Mouse (Mus musculus) lung, postnatal 0 days (tissue): ENCODE results near the gene Klhdc4. TPM values are rescaled to one million over a fixed set of nuclear protein-coding genes. Genes with fewer than 3 reads are reported as not detected.

Experiments used
- ATAC-seq: fragments of 200-750 bp; cut with Nextera tagmentation; 2 replicates; pipeline ENCODE4 v1.8.0; 2017; ENCODE audit warnings: moderate library complexity
- DNase-seq: peaks from one replicate; pipeline ENCODE4 v3.0.0-alpha.2; 2016; ENCODE audit warnings: low spot score
- H3K27ac ChIP-seq: fragments of 300-500 bp; sonication (generic); 2 replicates; pipeline ENCODE4 v1.5.1; 2014; ENCODE audit warnings: antibody characterized with exemption, mild to moderate bottlenecking, low read length, mixed read lengths
- H3K27me3 ChIP-seq: fragments of 300-500 bp; sonication (generic); replicated peaks from 2 replicates; pipeline ENCODE4 v1.6.1; 2014; ENCODE audit warnings: low read length, mixed read lengths; ENCODE audit not compliant: insufficient read depth
- H3K36me3 ChIP-seq: fragments of 300-500 bp; sonication (generic); 2 replicates; pipeline ENCODE4 v1.6.1; 2014; ENCODE audit warnings: low read length, mixed read lengths; ENCODE audit not compliant: insufficient read depth
- H3K4me1 ChIP-seq: fragments of 300-500 bp; sonication (generic); 2 replicates; pipeline ENCODE4 v1.6.1; 2014; ENCODE audit warnings: antibody characterized with exemption, low read depth, low read length, mixed read lengths; ENCODE audit not compliant: insufficient read depth
- H3K4me2 ChIP-seq: fragments of 300-500 bp; sonication (generic); replicated peaks from 2 replicates; pipeline ENCODE4 v1.6.1; 2014; ENCODE audit warnings: low read depth, mild to moderate bottlenecking, low read length, moderate library complexity, mixed read lengths
- H3K4me3 ChIP-seq: fragments of 300-500 bp; sonication (generic); 2 replicates; pipeline ENCODE4 v1.5.1; 2014; ENCODE audit warnings: low read depth, low read length
- H3K9ac ChIP-seq: fragments of 300-500 bp; sonication (generic); replicated peaks from 2 replicates; pipeline ENCODE4 v1.6.1; 2014; ENCODE audit warnings: low read depth, mild to moderate bottlenecking
- H3K9me3 ChIP-seq: fragments of 300-500 bp; sonication (generic); 2 replicates; pipeline ENCODE4 v1.6.1; 2016; ENCODE audit warnings: low read length, mixed read lengths
- CTCF ChIP-seq: IDR thresholded peaks from 2 replicates; pipeline ENCODE4 v1.5.1; 2016; ENCODE audit warnings: antibody characterized with exemption, mild to moderate bottlenecking
- EP300 ChIP-seq: IDR thresholded peaks from 2 replicates; pipeline ENCODE4 v1.6.1; 2016; ENCODE audit warnings: antibody characterized with exemption, mild to moderate bottlenecking, control low read depth
- WGBS: fragments of 180-500 bp; shearing (Covaris S2); extraction: QIAGEN DNeasy Blood & Tissue Kit; methylation state at CpG from one replicate; pipeline ENCODE4 v1.1.7; 2014; 5-methylcytosine and 5-hydroxymethylcytosine counted together
- polyA plus RNA-seq: library from polyadenylated mRNA; unstranded; fragments of >200 nt; fragmentation: Nextera tagmentation; extraction: Ambion mirVana; gene quantifications from 2 replicates; pipeline ENCODE4 v1.2.1, GENCODE M21; 2015

The Klhdc4 gene
- polyA plus RNA-seq, 1 experiment from 2014 or later, result 22.9 TPM

DNA sequence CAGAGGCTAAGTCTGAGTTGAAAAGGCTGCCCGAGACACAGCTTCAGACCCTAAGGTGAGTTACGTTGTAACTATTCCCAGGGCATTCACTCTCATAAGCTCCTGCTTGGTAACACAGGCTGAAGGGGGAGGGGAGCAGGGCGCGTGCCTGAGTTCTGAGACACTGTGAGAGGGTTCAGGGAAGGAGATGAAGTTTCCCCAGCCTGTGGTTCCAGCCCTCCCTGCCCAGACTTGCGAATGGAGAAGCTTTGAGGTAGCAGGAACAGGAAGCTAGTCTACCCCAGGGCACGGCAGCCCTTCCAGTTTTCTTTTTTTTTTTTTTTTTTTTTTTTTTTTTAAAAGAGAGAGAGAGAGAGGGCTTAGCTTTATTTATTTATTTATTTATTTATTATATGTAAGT, 31.9 kb upstream of the Klhdc4 start:
- H3K4me3 ChIP-seq, result no peak overlapping the region
- no peak overlapping the region for H3K4me2 ChIP-seq
- 28% methylated on average over 6 of the region's 6 CpGs for WGBS
- H3K27me3 ChIP-seq, result no peaks in the 10 kb centered on the region
- H3K9ac ChIP-seq, result no peak overlapping the region
- no peaks in the 10 kb centered on the region for H3K4me1 ChIP-seq
- ATAC-seq (no peak), DNase-seq (peak; percentile 36)
- H3K27ac ChIP-seq, result no peak overlapping the region
- no peak for TF ChIP-seq EP300
- no peaks in the 10 kb centered on the region for H3K9me3 ChIP-seq
- no peaks in the 10 kb centered on the region for H3K36me3 ChIP-seq

GRCm38 (mm10) chr8:121857747-121858146, 28.4 kb upstream of the Klhdc4 start:
- Histone ChIP-seq H3K27me3 (no peaks in the 10 kb centered on the region), H3K9ac (no peak overlapping the region), H3K4me1 (no peaks in the 10 kb centered on the region), H3K4me3 (no peak overlapping the region), H3K27ac (no peak overlapping the region), H3K9me3 (no peaks in the 10 kb centered on the region), H3K4me2 (no peak overlapping the region), H3K36me3 (no peaks in the 10 kb centered on the region)
- ATAC-seq, result no peak
- DNase-seq, result no peak
- 37% methylated on average over 2 of the region's 2 CpGs for WGBS
- no peak for TF ChIP-seq CTCF

DNA sequence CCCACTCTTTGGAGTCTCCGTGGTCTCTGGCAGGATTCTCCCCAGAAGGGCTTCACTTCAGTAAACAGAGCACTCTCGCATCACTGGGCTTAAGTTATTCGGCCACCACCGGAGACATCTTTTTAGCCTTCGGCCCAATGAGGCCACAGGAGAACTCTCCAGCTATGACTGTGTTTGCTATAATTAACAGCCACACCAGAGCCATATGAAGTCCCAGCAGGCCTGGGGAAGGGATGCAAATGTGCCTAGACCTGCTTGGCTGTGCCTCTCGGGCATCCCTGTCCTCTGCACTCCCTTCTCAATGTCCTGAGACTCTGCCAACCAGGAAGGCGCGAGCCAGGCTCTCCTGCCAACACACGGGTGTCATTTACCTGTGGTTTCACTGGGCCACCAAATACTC, 28.0 kb upstream of the Klhdc4 start:
- TF ChIP-seq EP300 (no peak), CTCF (no peak)
- no peak overlapping the region for H3K27ac ChIP-seq
- no peak overlapping the region for H3K4me3 ChIP-seq
- ATAC-seq (no peak), DNase-seq (no peak)
- no peaks in the 10 kb centered on the region for H3K9me3 ChIP-seq
- no peak overlapping the region for H3K4me2 ChIP-seq
- H3K27me3 ChIP-seq, result no peaks in the 10 kb centered on the region
- 64% methylated on average over 9 of the region's 9 CpGs for WGBS
- no peaks in the 10 kb centered on the region; the same call in 1 of the 2 replicates for H3K4me1 ChIP-seq
- no peaks in the 10 kb centered on the region for H3K36me3 ChIP-seq
- H3K9ac ChIP-seq, result no peak overlapping the region

GRCm38 (mm10) chr8:121856071-121856746, 26.8 kb upstream of the Klhdc4 start:
- H3K9me3 ChIP-seq, result no peaks in the 10 kb centered on the region
- H3K27ac ChIP-seq, result no peak overlapping the region
- H3K4me3 ChIP-seq, result no peak overlapping the region
- TF ChIP-seq EP300, result no peak
- no peak for TF ChIP-seq CTCF
- no peak overlapping the region for H3K9ac ChIP-seq
- no peak overlapping the region for H3K4me2 ChIP-seq
- H3K27me3 ChIP-seq, result no peaks in the 10 kb centered on the region
- DNase-seq (no peak), ATAC-seq (no peak)
- 70% methylated on average over 14 of the region's 14 CpGs for WGBS
- H3K4me1 ChIP-seq, result no peaks in the 10 kb centered on the region; the same call in 1 of the 2 replicates
- no peaks in the 10 kb centered on the region for H3K36me3 ChIP-seq

DNA sequence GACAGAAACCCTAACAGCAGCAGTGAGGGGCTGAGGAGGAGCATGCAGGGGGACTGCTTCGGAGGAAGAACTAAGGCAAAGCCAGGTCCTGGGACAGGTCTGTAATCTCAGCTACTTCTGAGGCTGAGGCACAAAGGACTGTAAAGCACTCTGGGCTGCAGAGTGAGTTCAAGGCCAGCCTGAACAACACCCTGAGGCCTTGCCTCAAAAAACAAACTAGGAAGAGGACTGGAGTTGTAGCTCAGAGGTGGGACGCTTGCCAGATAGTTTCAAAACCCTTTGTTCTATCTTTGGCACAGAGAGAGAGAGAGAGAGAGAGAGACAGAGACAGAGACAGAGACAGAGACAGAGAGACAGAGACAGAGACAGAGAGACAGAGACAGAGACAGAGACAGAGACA, 24.2 kb upstream of the Klhdc4 start:
- no peaks in the 10 kb centered on the region for H3K9me3 ChIP-seq
- H3K4me3 ChIP-seq, result no peak overlapping the region
- no peaks in the 10 kb centered on the region for H3K36me3 ChIP-seq
- no peak overlapping the region for H3K27ac ChIP-seq
- H3K4me1 ChIP-seq, result peaks cover 5% of the 10 kb centered on the region; the same call in 1 of the 2 replicates
- H3K9ac ChIP-seq, result no peak overlapping the region
- H3K27me3 ChIP-seq, result no peaks in the 10 kb centered on the region
- H3K4me2 ChIP-seq, result no peak overlapping the region
- 47% methylated on average over 2 of the region's 2 CpGs for WGBS
- no peak for DNase-seq
- ATAC-seq, result no peak
- TF ChIP-seq EP300 (no peak), CTCF (no peak)

GRCm38 (mm10) chr8:121852464-121852863, 23.1 kb upstream of the Klhdc4 start:
- peaks cover 5% of the 10 kb centered on the region; the same call in 1 of the 2 replicates for H3K4me1 ChIP-seq
- H3K9me3 ChIP-seq, result no peaks in the 10 kb centered on the region
- H3K9ac ChIP-seq, result no peak overlapping the region
- peak; percentile 39 for DNase-seq
- no peak overlapping the region for H3K4me3 ChIP-seq
- peak; percentile 30; the same call in 1 of the 2 replicates for ATAC-seq
- H3K4me2 ChIP-seq, result no peak overlapping the region
- no peaks in the 10 kb centered on the region for H3K27me3 ChIP-seq
- H3K27ac ChIP-seq, result no peak overlapping the region
- TF ChIP-seq EP300 (no peak), CTCF (no peak)
- WGBS, result 14% methylated on average over 7 of the region's 7 CpGs
- H3K36me3 ChIP-seq, result no peaks in the 10 kb centered on the region
